Mouse (Mus musculus) T-helper 1 cell (primary cell): ENCODE data around the gene Msi2.

Experiments
- in situ Hi-C: fragments of 300-600 bp; cut with MboI, MseI; formaldehyde crosslinking; loops from one replicate; pipeline ENCODE4 v1.15.1; 2025; ENCODE audit warnings: high pct_unique_total_duplicates

Msi2 gene

GRCm38 (mm10) chr11:88406408-88406915, 311.9 kb downstream of the Msi2 start:
- in situ Hi-C loops, result no loop called here

- in situ Hi-C loops, result no loop called here
These were observed 313.3 kb downstream of the Msi2 start for GRCm38 (mm10) chr11:88404816-88405613.

GRCm38 (mm10) chr11:88404247-88404677, 314.1 kb downstream of the Msi2 start:
- in situ Hi-C loops, result no loop called here

- in situ Hi-C loops, result no loop called here
These were observed 316.0 kb downstream of the Msi2 start for GRCm38 (mm10) chr11:88402290-88402689.

GRCm38 (mm10) chr11:88401333-88401732, 317.0 kb downstream of the Msi2 start:
- in situ Hi-C loops, result no loop called here

- in situ Hi-C loops, result no loop called here
These were observed 317.4 kb downstream of the Msi2 start for GRCm38 (mm10) chr11:88400926-88401325.

GRCm38 (mm10) chr11:88400235-88400634, 318.1 kb downstream of the Msi2 start:
- in situ Hi-C loops, result no loop called here

GRCm38 (mm10) chr11:88399431-88399830, 318.9 kb downstream of the Msi2 start:
- in situ Hi-C loops, result no loop called here

- in situ Hi-C loops, result no loop called here
These were observed 319.3 kb downstream of the Msi2 start for GRCm38 (mm10) chr11:88399028-88399427.

GRCm38 (mm10) chr11:88395076-88395990, 323.0 kb downstream of the Msi2 start:
- in situ Hi-C loops, result no loop called here

- in situ Hi-C loops, result no loop called here
These were observed 323.8 kb downstream of the Msi2 start for GRCm38 (mm10) chr11:88394341-88395075.

- in situ Hi-C loops, result no loop called here
These were observed 325.6 kb downstream of the Msi2 start for GRCm38 (mm10) chr11:88392715-88393114.

GRCm38 (mm10) chr11:88391181-88391814, 327.0 kb downstream of the Msi2 start:
- in situ Hi-C loops, result no loop called here

- in situ Hi-C loops, result no loop called here
These were observed 328.8 kb downstream of the Msi2 start for GRCm38 (mm10) chr11:88389530-88389929.

GRCm38 (mm10) chr11:88386916-88387315, 331.4 kb downstream of the Msi2 start:
- in situ Hi-C loops, result no loop called here

- in situ Hi-C loops, result no loop called here
These were observed 335.9 kb downstream of the Msi2 start for GRCm38 (mm10) chr11:88382449-88382848.

GRCm38 (mm10) chr11:88381145-88381909, 337.0 kb downstream of the Msi2 start:
- in situ Hi-C loops, result no loop called here

GRCm38 (mm10) chr11:88379635-88380034, 338.7 kb downstream of the Msi2 start:
- in situ Hi-C loops, result no loop called here

GRCm38 (mm10) chr11:88378686-88379339, 339.5 kb downstream of the Msi2 start:
- in situ Hi-C loops, result no loop called here

GRCm38 (mm10) chr11:88372589-88372988, 345.7 kb downstream of the Msi2 start:
- in situ Hi-C loops, result no loop called here
